Mouse (Mus musculus): ENCODE measurements around the gene Nek11. TPM values are rescaled to one million over a fixed set of nuclear protein-coding genes. Genes with fewer than 3 reads are reported as not detected.

Gene Nek11
- polyA plus RNA-seq, 1 experiment from 2014 or later, result 0.72 TPM

GRCm38 (mm10) chr9:105254076-105254475 is 141.2 kb downstream of the Nek11 start:
- Histone ChIP-seq H3K4me3 (no peak overlapping the region), H3K4me2 (replicated peaks) (no peak overlapping the region), H3K27ac (no peak overlapping the region), H3K9me3 (no peaks in the 10 kb centered on the region), H3K4me1 (no peaks in the 10 kb centered on the region), H3K27me3 (no peaks in the 10 kb centered on the region), H3K36me3 (no peaks in the 10 kb centered on the region), H3K9ac (no peak overlapping the region)
- ATAC-seq (ENCODE audit: insufficient number of reproducible peaks, insufficient read depth, low FRiP score, low TSS enrichment), result no peak
- 88% methylated on average over 1 of the region's 1 CpGs for WGBS

DNA sequence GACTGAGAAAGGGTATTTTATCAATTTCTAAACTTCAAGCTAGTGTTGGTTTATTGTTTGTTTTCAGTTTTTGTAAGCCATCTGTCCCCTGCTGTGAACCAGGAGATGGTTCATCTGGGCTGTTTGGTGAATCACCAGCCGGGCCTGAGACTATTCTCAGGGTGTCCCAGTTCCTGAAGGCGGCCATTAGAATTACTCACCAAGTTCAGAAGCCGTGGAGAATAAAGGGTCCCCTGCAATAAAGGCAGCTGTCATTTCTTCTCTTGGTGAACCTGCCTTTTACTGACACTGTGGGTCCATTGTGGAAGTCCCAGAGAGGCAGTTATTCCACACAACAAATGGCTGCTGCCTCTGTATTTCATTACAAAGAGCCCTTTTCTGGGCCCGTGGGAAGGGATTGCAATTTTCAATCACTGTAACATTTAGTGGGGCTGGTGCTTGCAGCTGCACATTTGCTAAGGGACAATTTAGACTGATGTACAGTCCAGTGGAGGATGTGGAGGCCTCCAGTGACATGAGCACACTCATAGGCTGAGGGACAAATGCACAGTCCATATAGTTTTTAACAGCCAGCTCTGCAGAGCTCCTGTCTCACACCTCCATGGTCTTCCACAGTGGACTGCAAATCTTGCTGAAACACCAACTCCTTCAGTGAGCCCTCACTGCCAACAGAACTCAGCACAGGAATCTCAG is 142.8 kb downstream of the Nek11 start:
- Histone ChIP-seq H3K36me3 (no peaks in the 10 kb centered on the region), H3K4me3 (no peak overlapping the region), H3K4me2 (replicated peaks) (no peak overlapping the region), H3K9me3 (0 out of 2 replicates have a peak, but pooled peaks cover 3% of the 10 kb centered on the region), H3K4me1 (no peaks in the 10 kb centered on the region), H3K27ac (no peak overlapping the region), H3K9ac (no peak overlapping the region), H3K27me3 (no peaks in the 10 kb centered on the region)
- no peak for ATAC-seq (ENCODE audit: insufficient number of reproducible peaks, insufficient read depth, low FRiP score, low TSS enrichment)
- 63% methylated on average over 4 of the region's 4 CpGs for WGBS

- Histone ChIP-seq H3K27me3 (no peaks in the 10 kb centered on the region), H3K27ac (no peak overlapping the region), H3K36me3 (no peaks in the 10 kb centered on the region), H3K9ac (no peak overlapping the region), H3K4me3 (no peak overlapping the region), H3K4me2 (replicated peaks) (no peak overlapping the region), H3K4me1 (no peaks in the 10 kb centered on the region), H3K9me3 (0 out of 2 replicates have a peak, but pooled peaks cover 3% of the 10 kb centered on the region)
- 86% methylated on average over 4 of the region's 4 CpGs for WGBS
- ATAC-seq (ENCODE audit: insufficient number of reproducible peaks, insufficient read depth, low FRiP score, low TSS enrichment), result no peak
These were observed 144.1 kb downstream of the Nek11 start for GRCm38 (mm10) chr9:105251256-105251655.

DNA sequence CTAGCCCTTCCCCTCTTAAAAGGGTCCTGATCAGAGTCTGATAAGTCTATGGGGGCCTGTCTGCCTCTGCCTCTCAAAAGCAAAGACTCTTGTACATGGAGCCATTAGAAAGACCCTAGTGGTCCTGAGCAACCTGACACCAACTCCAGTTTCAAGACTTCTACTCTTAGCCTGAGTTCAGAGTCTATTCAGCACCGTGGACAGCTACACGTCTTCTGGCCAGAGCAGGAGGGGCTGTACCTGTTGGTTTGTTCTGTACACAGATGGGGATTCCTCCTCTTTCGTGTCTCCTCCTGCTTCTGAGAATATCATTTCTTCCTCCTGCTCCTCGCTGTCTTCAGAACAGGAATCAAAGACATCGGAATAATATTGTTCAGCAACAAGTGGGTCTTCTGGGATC is 151.3 kb downstream of the Nek11 start:
- Histone ChIP-seq H3K9me3 (0 out of 2 replicates have a peak, but pooled peaks cover 3% of the 10 kb centered on the region), H3K4me3 (no peak overlapping the region), H3K9ac (no peak overlapping the region), H3K4me1 (no peaks in the 10 kb centered on the region), H3K36me3 (no peaks in the 10 kb centered on the region), H3K4me2 (replicated peaks) (no peak overlapping the region), H3K27ac (no peak overlapping the region), H3K27me3 (no peaks in the 10 kb centered on the region)
- 27% methylated on average over 5 of the region's 5 CpGs for WGBS
- no peak for ATAC-seq (ENCODE audit: insufficient number of reproducible peaks, insufficient read depth, low FRiP score, low TSS enrichment)

GRCm38 (mm10) chr9:105214434-105214833 is 180.9 kb downstream of the Nek11 start:
- H3K4me1 ChIP-seq, result no peaks in the 10 kb centered on the region
- no peaks in the 10 kb centered on the region for H3K9me3 ChIP-seq
- H3K9ac ChIP-seq, result no peak overlapping the region
- H3K36me3 ChIP-seq, result no peaks in the 10 kb centered on the region
- H3K4me3 ChIP-seq, result no peak overlapping the region
- 53% methylated on average over 4 of the region's 4 CpGs for WGBS
- H3K27ac ChIP-seq, result no peak overlapping the region
- no peak for ATAC-seq (ENCODE audit: insufficient number of reproducible peaks, insufficient read depth, low FRiP score, low TSS enrichment)
- no peak overlapping the region for H3K4me2 ChIP-seq (replicated peaks)
- H3K27me3 ChIP-seq, result no peaks in the 10 kb centered on the region

DNA sequence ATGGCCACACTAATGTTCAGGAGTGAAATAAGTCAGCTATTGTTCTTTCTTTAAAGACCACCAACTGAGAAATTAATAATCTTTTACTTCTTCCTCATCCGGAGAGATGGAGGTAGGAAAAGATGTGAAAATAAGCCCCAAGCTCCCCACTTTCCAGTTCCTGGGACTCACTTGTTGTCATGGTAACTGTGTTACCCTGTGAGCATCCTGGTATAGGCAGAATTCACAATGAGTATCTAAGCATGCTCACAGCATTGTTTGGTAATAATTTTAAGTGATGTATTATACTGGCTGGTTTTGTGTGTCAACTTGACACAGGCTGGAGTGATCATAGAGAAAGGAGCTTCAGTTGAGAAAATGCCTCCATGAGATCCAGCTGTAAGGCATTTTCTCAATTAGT is 195.0 kb downstream of the Nek11 start:
- WGBS, result 63% methylated on average over 1 of the region's 1 CpGs
- no peaks in the 10 kb centered on the region for H3K36me3 ChIP-seq
- H3K4me2 ChIP-seq (replicated peaks), result no peak overlapping the region
- no peak overlapping the region for H3K27ac ChIP-seq
- no peaks in the 10 kb centered on the region for H3K27me3 ChIP-seq
- no peak overlapping the region for H3K9ac ChIP-seq
- no peaks in the 10 kb centered on the region for H3K9me3 ChIP-seq
- no peak for ATAC-seq (ENCODE audit: insufficient number of reproducible peaks, insufficient read depth, low FRiP score, low TSS enrichment)
- H3K4me1 ChIP-seq, result no peaks in the 10 kb centered on the region
- no peak overlapping the region for H3K4me3 ChIP-seq

GRCm38 (mm10) chr9:105186725-105187124 is 208.6 kb downstream of the Nek11 start:
- no peak overlapping the region for H3K9ac ChIP-seq
- H3K9me3 ChIP-seq, result no peaks in the 10 kb centered on the region
- H3K27me3 ChIP-seq, result no peaks in the 10 kb centered on the region
- no peaks in the 10 kb centered on the region for H3K4me1 ChIP-seq
- no peak overlapping the region for H3K4me2 ChIP-seq (replicated peaks)
- ATAC-seq (ENCODE audit: insufficient number of reproducible peaks, insufficient read depth, low FRiP score, low TSS enrichment), result no peak
- no peaks in the 10 kb centered on the region for H3K36me3 ChIP-seq
- WGBS, result 75% methylated on average over 3 of the region's 3 CpGs
- no peak overlapping the region for H3K4me3 ChIP-seq
- H3K27ac ChIP-seq, result no peak overlapping the region

DNA sequence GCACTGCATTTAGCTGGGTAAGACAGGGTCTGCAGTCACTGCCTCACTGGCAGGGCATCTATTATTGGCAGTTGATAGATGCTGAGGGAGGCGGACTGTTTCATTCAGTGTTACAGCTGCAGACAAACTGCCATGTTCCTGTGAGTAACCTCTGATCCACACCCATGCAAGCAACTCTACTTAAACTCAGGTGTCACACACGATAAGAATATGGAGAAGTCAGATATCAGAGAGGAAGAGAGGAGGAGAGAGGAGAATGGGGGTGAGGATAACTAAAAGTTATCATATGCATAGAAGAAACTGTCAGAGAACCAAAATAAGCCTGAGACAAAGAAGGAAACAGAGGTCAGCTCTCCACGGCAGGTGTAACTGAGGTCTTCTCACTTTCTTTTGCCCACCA is 212.9 kb downstream of the Nek11 start:
- Histone ChIP-seq H3K9me3 (no peaks in the 10 kb centered on the region), H3K4me3 (no peak overlapping the region), H3K4me2 (replicated peaks) (no peak overlapping the region), H3K27ac (no peak overlapping the region), H3K4me1 (no peaks in the 10 kb centered on the region), H3K9ac (no peak overlapping the region), H3K36me3 (no peaks in the 10 kb centered on the region), H3K27me3 (no peaks in the 10 kb centered on the region)
- WGBS, result 82% methylated on average over 3 of the region's 3 CpGs
- ATAC-seq (ENCODE audit: insufficient number of reproducible peaks, insufficient read depth, low FRiP score, low TSS enrichment), result no peak

GRCm38 (mm10) chr9:105144992-105145391 is 250.3 kb downstream of the Nek11 start, which contains the start of gene 1700080E11Rik:
1700080E11Rik (minus strand) TSS chr9:105145092.
- Histone ChIP-seq H3K4me2 (replicated peaks) (no peak within 1 kb of the TSS), H3K27me3 (no peaks in the 10 kb centered on the region), H3K36me3 (no peaks in the 10 kb centered on the region), H3K4me1 (no peaks in the 10 kb centered on the region), H3K27ac (no peak within 1 kb of the TSS), H3K9ac (no peak within 1 kb of the TSS), H3K9me3 (no peaks in the 10 kb centered on the region), H3K4me3 (no peak within 1 kb of the TSS)
- ATAC-seq (ENCODE audit: insufficient number of reproducible peaks, insufficient read depth, low FRiP score, low TSS enrichment), result no peak
- WGBS, result 74% methylated on average over 6 of the region's 6 CpGs

- Histone ChIP-seq H3K4me2 (replicated peaks) (no peak overlapping the region), H3K9ac (no peak overlapping the region), H3K4me1 (no peaks in the 10 kb centered on the region), H3K27me3 (no peaks in the 10 kb centered on the region), H3K27ac (no peak overlapping the region), H3K4me3 (no peak overlapping the region), H3K36me3 (no peaks in the 10 kb centered on the region), H3K9me3 (no peaks in the 10 kb centered on the region)
- 74% methylated on average over 6 of the region's 6 CpGs for whole genome bisulfite sequencing
- no peak for ATAC-seq (ENCODE audit: insufficient number of reproducible peaks, insufficient read depth, low FRiP score, low TSS enrichment)
These were observed 256.1 kb downstream of the Nek11 start for GRCm38 (mm10) chr9:105139204-105139603.

GRCm38 (mm10) chr9:105136404-105136803 is 258.9 kb downstream of the Nek11 start:
- Histone ChIP-seq H3K9me3 (no peaks in the 10 kb centered on the region), H3K4me2 (replicated peaks) (no peak overlapping the region), H3K4me3 (no peak overlapping the region), H3K9ac (no peak overlapping the region), H3K27me3 (no peaks in the 10 kb centered on the region), H3K27ac (no peak overlapping the region), H3K36me3 (no peaks in the 10 kb centered on the region), H3K4me1 (peaks cover 3% of the 10 kb centered on the region; the same call in 1 of the 2 replicates)
- ATAC-seq (ENCODE audit: insufficient number of reproducible peaks, insufficient read depth, low FRiP score, low TSS enrichment), result no peak
- 28% methylated on average over 1 of the region's 1 CpGs for WGBS

DNA sequence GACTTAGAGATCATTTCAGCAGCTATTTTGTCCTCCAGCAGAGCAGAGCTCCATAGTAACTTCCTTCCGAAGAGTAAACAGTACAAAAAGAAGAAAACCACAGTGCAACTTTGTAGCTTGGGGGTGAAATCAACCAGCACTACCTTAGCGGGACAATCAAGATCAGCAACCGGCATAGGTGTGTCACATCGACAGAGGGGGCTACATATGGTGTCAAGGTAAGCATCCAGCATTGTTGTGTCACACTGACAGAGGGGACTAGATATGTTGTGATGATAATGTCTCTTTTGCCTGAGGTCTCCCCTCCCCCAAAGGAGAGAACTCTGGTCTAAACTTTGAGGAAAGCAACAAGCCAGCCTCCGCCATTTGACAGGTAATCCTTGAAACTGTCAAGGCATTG is 260.8 kb downstream of the Nek11 start:
- Histone ChIP-seq H3K9me3 (no peaks in the 10 kb centered on the region), H3K4me3 (no peak overlapping the region), H3K4me1 (peaks cover 3% of the 10 kb centered on the region), H3K36me3 (no peaks in the 10 kb centered on the region), H3K4me2 (replicated peaks) (no peak overlapping the region), H3K9ac (no peak overlapping the region), H3K27ac (no peak overlapping the region), H3K27me3 (no peaks in the 10 kb centered on the region)
- ATAC-seq (ENCODE audit: insufficient number of reproducible peaks, insufficient read depth, low FRiP score, low TSS enrichment), result no peak
- WGBS, result 83% methylated on average over 5 of the region's 5 CpGs

All from embryonic facial prominence, embryonic 12.5 days (tissue).